Mouse (Mus musculus) heart, embryonic 15.5 days (tissue): Measurements from ENCODE around the gene Mcmbp. TPM values are rescaled to one million over a fixed set of nuclear protein-coding genes. Genes with fewer than 3 reads are reported as not detected.
"Not testable (repeated sequence)": the region's sequence is repeated elsewhere in the genome, so short reads cannot be mapped to it uniquely, and the experiment has no call there.

Source experiments
- ATAC-seq: fragments of 200-750 bp; cut with Nextera tagmentation; replicated peaks from 2 replicates; pipeline ENCODE4 v1.8.0; 2017; ENCODE audit warnings: low read depth, moderate TSS enrichment; ENCODE audit not compliant: insufficient number of reproducible peaks, insufficient read depth, low FRiP score
- H3K27ac ChIP-seq: fragments of 300-500 bp; sonication (generic); 2 replicates; pipeline ENCODE4 v1.5.1; 2015; ENCODE audit warnings: mild to moderate bottlenecking, inconsistent platforms
- H3K27me3 ChIP-seq: fragments of 300-500 bp; sonication (generic); 2 replicates; pipeline ENCODE4 v1.6.1; 2015; ENCODE audit warnings: inconsistent platforms
- H3K36me3 ChIP-seq: fragments of 300-500 bp; sonication (generic); 2 replicates; pipeline ENCODE4 v1.6.1; 2015; ENCODE audit warnings: mild to moderate bottlenecking, inconsistent platforms
- H3K4me1 ChIP-seq: fragments of 300-500 bp; sonication (generic); replicated peaks from 2 replicates; pipeline ENCODE4 v1.6.1; 2015; ENCODE audit warnings: inconsistent platforms
- H3K4me2 ChIP-seq: fragments of 300-500 bp; sonication (generic); 2 replicates; pipeline ENCODE4 v1.6.1; 2015; ENCODE audit warnings: inconsistent platforms, mild to moderate bottlenecking, moderate library complexity
- H3K4me3 ChIP-seq: fragments of 300-500 bp; sonication (generic); 2 replicates; pipeline ENCODE4 v1.5.1; 2015; ENCODE audit warnings: mild to moderate bottlenecking, inconsistent platforms
- H3K9ac ChIP-seq: fragments of 300-500 bp; sonication (generic); 2 replicates; pipeline ENCODE4 v1.6.1; 2015; ENCODE audit warnings: mild to moderate bottlenecking, inconsistent platforms
- H3K9me3 ChIP-seq: fragments of 300-500 bp; sonication (generic); replicated peaks from 2 replicates; pipeline ENCODE4 v1.6.1; 2016; ENCODE audit warnings: inconsistent platforms
- WGBS: fragments of 180-500 bp; shearing (Covaris S2); methylation state at CpG from one replicate; pipeline ENCODE4 v1.1.7; 2015; ENCODE audit warnings: mixed read lengths; 5-methylcytosine and 5-hydroxymethylcytosine counted together
- polyA plus RNA-seq: library from polyadenylated mRNA; unstranded; fragments of >200 nt; fragmentation: Nextera tagmentation; extraction: Ambion mirVana; gene quantifications from 2 replicates; pipeline ENCODE4 v1.2.1, GENCODE M21; 2015

Mcmbp gene
- polyA plus RNA-seq, 1 experiment from 2014 or later: 34.9 TPM

- no peak for ATAC-seq
- no peak overlapping the region for H3K9ac ChIP-seq
- no peaks in the 10 kb centered on the region for H3K4me1 ChIP-seq
- no peak overlapping the region for H3K4me3 ChIP-seq
- no peak overlapping the region for H3K4me2 ChIP-seq
- no peak overlapping the region for H3K27ac ChIP-seq
- no peaks in the 10 kb centered on the region for H3K27me3 ChIP-seq
- H3K36me3 ChIP-seq: peaks cover 69% of the 10 kb centered on the region
- no peaks in the 10 kb centered on the region for H3K9me3 ChIP-seq
- 60% methylated on average over 4 of the region's 4 CpGs for WGBS
These were observed 22.3 kb downstream of the Mcmbp start for GRCm38 (mm10) chr7:128717991-128718390.

- no peaks in the 10 kb centered on the region for H3K27me3 ChIP-seq
- no peaks in the 10 kb centered on the region for H3K9me3 ChIP-seq
- WGBS: 22% methylated on average over 4 of the region's 4 CpGs
- no peaks in the 10 kb centered on the region for H3K4me1 ChIP-seq
- peaks cover 85% of the 10 kb centered on the region for H3K36me3 ChIP-seq
- H3K27ac ChIP-seq: no peak overlapping the region
- no peak overlapping the region for H3K4me3 ChIP-seq
- no peak overlapping the region for H3K9ac ChIP-seq
- peak; percentile 55; the same call in 1 of the 2 replicates for ATAC-seq
- H3K4me2 ChIP-seq: no peak overlapping the region
These were observed 34.6 kb downstream of the Mcmbp start for GRCm38 (mm10) chr7:128705735-128706134.

GRCm38 (mm10) chr7:128699959-128700358 is 40.3 kb downstream of the Mcmbp start:
- H3K4me2 ChIP-seq, H3K9ac ChIP-seq, H3K9me3 ChIP-seq, H3K27me3 ChIP-seq, H3K4me3 ChIP-seq, H3K4me1 ChIP-seq, ATAC-seq, H3K27ac ChIP-seq: not testable (repeated sequence)
- H3K36me3 ChIP-seq: peaks cover 66% of the 10 kb centered on the region
- 74% methylated on average over 6 of the region's 6 CpGs for WGBS

- H3K4me1 ChIP-seq: no peaks in the 10 kb centered on the region
- peaks cover 52% of the 10 kb centered on the region for H3K36me3 ChIP-seq
- H3K4me2 ChIP-seq: no peak overlapping the region
- 66% methylated on average over 10 of the region's 10 CpGs for WGBS
- H3K9me3 ChIP-seq: no peaks in the 10 kb centered on the region
- no peak overlapping the region for H3K27ac ChIP-seq
- H3K27me3 ChIP-seq: no peaks in the 10 kb centered on the region
- no peak for ATAC-seq
- no peak overlapping the region for H3K9ac ChIP-seq
- no peak overlapping the region for H3K4me3 ChIP-seq
These were observed 45.4 kb downstream of the Mcmbp start for GRCm38 (mm10) chr7:128694848-128695247.

GRCm38 (mm10) chr7:128692163-128692562 is 48.1 kb downstream of the Mcmbp start:
- Histone ChIP-seq H3K4me1 (no peaks in the 10 kb centered on the region), H3K4me3 (no peak overlapping the region), H3K27me3 (no peaks in the 10 kb centered on the region), H3K27ac (no peak overlapping the region), H3K4me2 (no peak overlapping the region), H3K9ac (no peak overlapping the region), H3K9me3 (no peaks in the 10 kb centered on the region), H3K36me3 (peaks cover 39% of the 10 kb centered on the region)
- ATAC-seq: no peak
- 87% methylated on average over 7 of the region's 7 CpGs for WGBS

GRCm38 (mm10) chr7:128690796-128691195 is 49.5 kb downstream of the Mcmbp start:
- Histone ChIP-seq H3K9ac (no peak overlapping the region), H3K27ac (no peak overlapping the region), H3K4me2 (no peak overlapping the region), H3K4me3 (no peak overlapping the region), H3K27me3 (no peaks in the 10 kb centered on the region), H3K36me3 (peaks cover 33% of the 10 kb centered on the region), H3K4me1 (no peaks in the 10 kb centered on the region), H3K9me3 (no peaks in the 10 kb centered on the region)
- 75% methylated on average over 7 of the region's 7 CpGs for WGBS
- no peak for ATAC-seq

- WGBS: 16% methylated on average over 7 of the region's 7 CpGs
- ATAC-seq: no peak
- Histone ChIP-seq H3K4me3 (no peak overlapping the region), H3K9me3 (no peaks in the 10 kb centered on the region), H3K27me3 (no peaks in the 10 kb centered on the region), H3K27ac (no peak overlapping the region), H3K4me2 (no peak overlapping the region), H3K9ac (no peak overlapping the region), H3K36me3 (peaks cover 37% of the 10 kb centered on the region), H3K4me1 (no peaks in the 10 kb centered on the region)
These were observed 50.2 kb downstream of the Mcmbp start for GRCm38 (mm10) chr7:128690070-128690469.

- Histone ChIP-seq H3K4me1 (no peaks in the 10 kb centered on the region), H3K9ac (no peak overlapping the region), H3K27ac (no peak overlapping the region), H3K9me3 (no peaks in the 10 kb centered on the region), H3K4me3 (no peak overlapping the region), H3K27me3 (no peaks in the 10 kb centered on the region), H3K36me3 (peaks cover 35% of the 10 kb centered on the region), H3K4me2 (no peak overlapping the region)
- no peak for ATAC-seq
- 87% methylated on average over 8 of the region's 8 CpGs for WGBS
These were observed 50.9 kb downstream of the Mcmbp start for GRCm38 (mm10) chr7:128689347-128689746.

- Histone ChIP-seq H3K27ac (no peak overlapping the region), H3K4me3 (peak overlapping the region; percentile 53), H3K27me3 (no peaks in the 10 kb centered on the region), H3K4me2 (peak overlapping the region; percentile 72), H3K9me3 (no peaks in the 10 kb centered on the region), H3K36me3 (peaks cover 40% of the 10 kb centered on the region), H3K9ac (no peak overlapping the region), H3K4me1 (no peaks in the 10 kb centered on the region)
- ATAC-seq: peak; percentile 66; the same call in 1 of the 2 replicates
- WGBS: 55% methylated on average over 56 of the region's 56 CpGs
These were observed 52.3 kb downstream of the Mcmbp start for GRCm38 (mm10) chr7:128687821-128688564.

GRCm38 (mm10) chr7:128678546-128678945 is 61.7 kb downstream of the Mcmbp start:
- no peaks in the 10 kb centered on the region for H3K9me3 ChIP-seq
- no peak overlapping the region for H3K27ac ChIP-seq
- H3K4me2 ChIP-seq: no peak overlapping the region
- no peak for ATAC-seq
- no peaks in the 10 kb centered on the region for H3K4me1 ChIP-seq
- 56% methylated on average over 3 of the region's 3 CpGs for WGBS
- peaks cover 10% of the 10 kb centered on the region; the same call in 1 of the 2 replicates for H3K36me3 ChIP-seq
- H3K27me3 ChIP-seq: no peaks in the 10 kb centered on the region
- H3K4me3 ChIP-seq: no peak overlapping the region
- H3K9ac ChIP-seq: no peak overlapping the region

GRCm38 (mm10) chr7:128672408-128673010 is 67.8 kb downstream of the Mcmbp start:
- peak overlapping the region; percentile 54 for H3K4me2 ChIP-seq
- ATAC-seq: peak; percentile 69
- H3K36me3 ChIP-seq: 0 out of 2 replicates have a peak, but pooled peaks cover 6% of the 10 kb centered on the region
- H3K9me3 ChIP-seq: no peaks in the 10 kb centered on the region
- no peaks in the 10 kb centered on the region for H3K27me3 ChIP-seq
- H3K4me3 ChIP-seq: peak overlapping the region; percentile 26
- peaks cover 15% of the 10 kb centered on the region for H3K4me1 ChIP-seq
- H3K9ac ChIP-seq: 0 out of 2 replicates have a peak overlapping the region, but pooled peaks have one; percentile 25
- WGBS: 7% methylated on average over 15 of the region's 15 CpGs
- peak overlapping the region; percentile 35 for H3K27ac ChIP-seq
